Comparison of ENCODE assay signal across 27 mouse cellular contexts in genomic region chr6:49167406-49167805, GRCm38 (mm10). TPM values are rescaled to one million over a fixed set of nuclear protein-coding genes. Genes with fewer than 3 reads are reported as not detected.
DNase-seq lines count a peak whose midpoint lies in the region; ATAC-seq and TF ChIP-seq lines count a peak whose summit lies in the region.
"Had no signal": no experiment of that assay in that cellular context is flagged by ENCODE, and none has a peak within 500 bp of the region (broad histone marks: within the 10 kb centered on the region; RNA-seq: fewer than 3 reads in every experiment).

No protein-coding gene starts in this region.

- no peak for ATAC-seq in forebrain, embryonic 11.5 days (replicated peaks; ENCODE audit: low FRiP score)
- no peak for ATAC-seq in forebrain, embryonic 16.5 days
- 0 out of 2 replicates have a peak, but pooled peaks have one; percentile 43 for ATAC-seq in hindbrain, postnatal 0 days
- no peak for ATAC-seq in hindbrain, embryonic 12.5 days (ENCODE audit: low FRiP score)
- ATAC-seq in midbrain, postnatal 0 days (ENCODE audit: low FRiP score), result no peak
- ATAC-seq in midbrain, embryonic 11.5 days (ENCODE audit: low FRiP score), result no peak
- ATAC-seq: intestine, embryonic 15.5 days; Patski had no signal

- peaks cover 8% of the 10 kb centered on the region; the same call in 1 of the 2 replicates for H3K4me1 ChIP-seq in forebrain, embryonic 11.5 days (replicated peaks; ENCODE audit: control insufficient read depth, insufficient read depth, low read length)
- peaks cover 5% of the 10 kb centered on the region; the same call in 1 of the 2 replicates for H3K4me1 ChIP-seq in forebrain, embryonic 16.5 days (replicated peaks; ENCODE audit: control insufficient read depth, insufficient read depth, low read length)
- no peaks in the 10 kb centered on the region for H3K4me1 ChIP-seq in hindbrain, postnatal 0 days (ENCODE audit: insufficient read depth, low read length)
- H3K4me1 ChIP-seq in hindbrain, embryonic 12.5 days, result peaks cover 17% of the 10 kb centered on the region
- H3K4me1 ChIP-seq in midbrain, postnatal 0 days (ENCODE audit: insufficient read depth, low read length), result no peaks in the 10 kb centered on the region
- H3K4me1 ChIP-seq in midbrain, embryonic 11.5 days (ENCODE audit: control insufficient read depth, insufficient read depth, low read length), result peaks cover 9% of the 10 kb centered on the region

- no peak for TF ChIP-seq CTCF in hindbrain, postnatal 0 days (IDR thresholded peaks at IDR 0.05; ENCODE audit: low read depth)
- TF ChIP-seq CTCF in midbrain, postnatal 0 days (IDR thresholded peaks at IDR 0.05), result no peak

- H3K9me3 ChIP-seq in forebrain, embryonic 11.5 days (ENCODE audit: control insufficient read depth, low read length), result no peaks in the 10 kb centered on the region
- H3K9me3 ChIP-seq in forebrain, embryonic 16.5 days (ENCODE audit: control insufficient read depth, low read length), result no peaks in the 10 kb centered on the region
- H3K9me3 ChIP-seq in hindbrain, postnatal 0 days (ENCODE audit: low read length), result no peaks in the 10 kb centered on the region
- no peaks in the 10 kb centered on the region for H3K9me3 ChIP-seq in hindbrain, embryonic 12.5 days (replicated peaks)
- H3K9me3 ChIP-seq in midbrain, postnatal 0 days (ENCODE audit: low read length), result no peaks in the 10 kb centered on the region
- no peaks in the 10 kb centered on the region for H3K9me3 ChIP-seq in midbrain, embryonic 11.5 days (ENCODE audit: control insufficient read depth, low read length)
- H3K9me3 ChIP-seq: embryonic facial prominence, embryonic 12.5 days; embryonic facial prominence, embryonic 15.5 days; forebrain, embryonic 12.5 days; G1E; hindbrain, embryonic 13.5 days; intestine, embryonic 15.5 days had no signal

- H3K4me3 ChIP-seq in forebrain, embryonic 11.5 days (ENCODE audit: low read depth, low read length), result no peak overlapping the region
- H3K4me3 ChIP-seq in forebrain, embryonic 16.5 days (replicated peaks; ENCODE audit: low read length), result no peak overlapping the region
- H3K4me3 ChIP-seq in hindbrain, postnatal 0 days (ENCODE audit: low read length), result no peak overlapping the region
- H3K4me3 ChIP-seq in hindbrain, embryonic 12.5 days, result no peak overlapping the region
- no peak overlapping the region for H3K4me3 ChIP-seq in midbrain, postnatal 0 days (ENCODE audit: low read depth, low read length)
- no peak overlapping the region for H3K4me3 ChIP-seq in midbrain, embryonic 11.5 days (ENCODE audit: low read depth, low read length)
- H3K4me3 ChIP-seq: embryonic facial prominence, embryonic 12.5 days; embryonic facial prominence, embryonic 15.5 days; forebrain, embryonic 12.5 days; hindbrain, embryonic 13.5 days; intestine, embryonic 15.5 days had no signal

- no peak overlapping the region for H3K4me2 ChIP-seq in forebrain, embryonic 11.5 days (ENCODE audit: low read depth, low read length, severe bottlenecking)
- H3K4me2 ChIP-seq in forebrain, embryonic 16.5 days (ENCODE audit: low read length), result no peak overlapping the region
- no peak overlapping the region for H3K4me2 ChIP-seq in hindbrain, postnatal 0 days (ENCODE audit: low read depth, low read length)
- H3K4me2 ChIP-seq in hindbrain, embryonic 12.5 days (replicated peaks), result no peak overlapping the region
- H3K4me2 ChIP-seq in midbrain, postnatal 0 days (ENCODE audit: low read depth, low read length, poor library complexity, severe bottlenecking), result no peak overlapping the region
- no peak overlapping the region for H3K4me2 ChIP-seq in midbrain, embryonic 11.5 days
- H3K4me2 ChIP-seq: embryonic facial prominence, embryonic 12.5 days; embryonic facial prominence, embryonic 15.5 days; forebrain, embryonic 12.5 days; heart, embryonic 11.5 days; hindbrain, embryonic 13.5 days; intestine, embryonic 15.5 days had no signal

- H3K9ac ChIP-seq in forebrain, embryonic 11.5 days (ENCODE audit: low read length), result no peak overlapping the region
- no peak overlapping the region for H3K9ac ChIP-seq in forebrain, embryonic 16.5 days (replicated peaks; ENCODE audit: low read depth, low read length)
- H3K9ac ChIP-seq in hindbrain, postnatal 0 days (replicated peaks; ENCODE audit: low read length), result no peak overlapping the region
- no peak overlapping the region for H3K9ac ChIP-seq in hindbrain, embryonic 12.5 days
- H3K9ac ChIP-seq in midbrain, postnatal 0 days (replicated peaks; ENCODE audit: low read length, poor library complexity, severe bottlenecking), result no peak overlapping the region
- no peak overlapping the region for H3K9ac ChIP-seq in midbrain, embryonic 11.5 days (ENCODE audit: low read length)
- H3K9ac ChIP-seq: embryonic facial prominence, embryonic 12.5 days; embryonic facial prominence, embryonic 15.5 days; forebrain, embryonic 12.5 days; hindbrain, embryonic 13.5 days; intestine, embryonic 15.5 days had no signal

- DNase-seq in forebrain, embryonic 11.5 days (ENCODE audit: low spot score), result peak; percentile 30
- DNase-seq in hindbrain, postnatal 0 days (ENCODE audit: low spot score), result peak; percentile 56
- DNase-seq in midbrain, postnatal 0 days (ENCODE audit: low spot score), result peak; percentile 66
- DNase-seq in midbrain, embryonic 11.5 days (ENCODE audit: low spot score, missing footprints), result no peak
- DNase-seq: adrenal gland, postnatal 10 days; adrenal gland, postnatal 36 days; B cell, adult 2 months; cerebellum, adult 11 months; cerebellum, adult 2 months; cerebellum, adult 9-11 months; cerebellum, postnatal 25 days; gastrocnemius, postnatal 10 days; gastrocnemius, postnatal 36 days; heart, adult 11 months; kidney, adult 11 months had no signal

- no peak overlapping the region for H3K27ac ChIP-seq in forebrain, embryonic 11.5 days (ENCODE audit: low read depth, low read length)
- no peak overlapping the region for H3K27ac ChIP-seq in forebrain, embryonic 16.5 days (ENCODE audit: low read length)
- no peak overlapping the region for H3K27ac ChIP-seq in hindbrain, postnatal 0 days
- no peak overlapping the region for H3K27ac ChIP-seq in hindbrain, embryonic 12.5 days
- H3K27ac ChIP-seq in midbrain, postnatal 0 days (ENCODE audit: low read depth, low read length), result no peak overlapping the region
- no peak overlapping the region for H3K27ac ChIP-seq in midbrain, embryonic 11.5 days (ENCODE audit: low read depth, low read length)
- H3K27ac ChIP-seq: embryonic facial prominence, embryonic 12.5 days; embryonic facial prominence, embryonic 15.5 days; forebrain, embryonic 12.5 days; hindbrain, embryonic 13.5 days; intestine, embryonic 15.5 days had no signal

- H3K27me3 ChIP-seq in forebrain, embryonic 11.5 days (ENCODE audit: control insufficient read depth, insufficient read depth, low read length), result no peaks in the 10 kb centered on the region
- H3K27me3 ChIP-seq in forebrain, embryonic 16.5 days (replicated peaks; ENCODE audit: control insufficient read depth, insufficient read depth, low read length), result no peaks in the 10 kb centered on the region
- H3K27me3 ChIP-seq in hindbrain, postnatal 0 days (ENCODE audit: insufficient read depth, low read length), result no peaks in the 10 kb centered on the region
- H3K27me3 ChIP-seq in hindbrain, embryonic 12.5 days, result no peaks in the 10 kb centered on the region
- no peaks in the 10 kb centered on the region for H3K27me3 ChIP-seq in midbrain, postnatal 0 days (ENCODE audit: insufficient read depth, low read length)
- H3K27me3 ChIP-seq in midbrain, embryonic 11.5 days (ENCODE audit: control insufficient read depth, insufficient read depth, low read length), result no peaks in the 10 kb centered on the region
- H3K27me3 ChIP-seq: CH12.LX; embryonic facial prominence, embryonic 12.5 days; embryonic facial prominence, embryonic 15.5 days; forebrain, embryonic 12.5 days; hindbrain, embryonic 13.5 days; intestine, embryonic 15.5 days; Patski had no signal

- no peaks in the 10 kb centered on the region; the same call in 1 of the 2 replicates for H3K36me3 ChIP-seq in forebrain, embryonic 11.5 days (ENCODE audit: control insufficient read depth, insufficient read depth, low read length)
- H3K36me3 ChIP-seq in forebrain, embryonic 16.5 days (ENCODE audit: control insufficient read depth, insufficient read depth), result no peaks in the 10 kb centered on the region
- no peaks in the 10 kb centered on the region for H3K36me3 ChIP-seq in hindbrain, postnatal 0 days (ENCODE audit: insufficient read depth, low read length)
- H3K36me3 ChIP-seq in hindbrain, embryonic 12.5 days, result no peaks in the 10 kb centered on the region
- H3K36me3 ChIP-seq in midbrain, postnatal 0 days (ENCODE audit: insufficient read depth, low read length), result no peaks in the 10 kb centered on the region
- no peaks in the 10 kb centered on the region for H3K36me3 ChIP-seq in midbrain, embryonic 11.5 days (ENCODE audit: control insufficient read depth, insufficient read depth, low read length)
- H3K36me3 ChIP-seq: embryonic facial prominence, embryonic 15.5 days; forebrain, embryonic 12.5 days; hindbrain, embryonic 13.5 days; intestine, embryonic 15.5 days had no signal

- 63% methylated on average over 4 of the region's 4 CpGs for WGBS in forebrain, embryonic 11.5 days
- WGBS in forebrain, embryonic 16.5 days, result 26% methylated on average over 4 of the region's 4 CpGs
- 22% methylated on average over 4 of the region's 4 CpGs for WGBS in hindbrain, postnatal 0 days
- WGBS in hindbrain, embryonic 12.5 days, result 57% methylated on average over 4 of the region's 4 CpGs
- 39% methylated on average over 4 of the region's 4 CpGs for WGBS in midbrain, postnatal 0 days
- WGBS in midbrain, embryonic 11.5 days, result 58% methylated on average over 4 of the region's 4 CpGs

RNA-seq across cellular contexts. Expression of gene Igf2bp3, which starts 47.4 kb away (rescaled TPM):
- 121 and 132 TPM in 2 replicates for polyA plus RNA-seq in forebrain, embryonic 11.5 days (2014; fragmentation: Nextera tagmentation; extraction: Ambion mirVana)
- polyA plus RNA-seq in forebrain, embryonic 16.5 days (2015; fragmentation: Nextera tagmentation; extraction: Ambion mirVana), result 34.1 and 39.0 TPM in 2 replicates
- total RNA-seq in hindbrain, postnatal 0 days (2014; rRNA removed), result 8.9 and 13.3 TPM in 2 replicates
- 16.1 and 16.6 TPM in 2 replicates for polyA plus RNA-seq in hindbrain, postnatal 0 days (2015; fragmentation: Nextera tagmentation; extraction: Ambion mirVana)
- polyA plus RNA-seq in hindbrain, embryonic 12.5 days (2016; fragmentation: Nextera tagmentation; extraction: Ambion mirVana), result 95.3 and 100 TPM in 2 replicates
- 5.4 and 7.4 TPM in 2 replicates for total RNA-seq in midbrain, postnatal 0 days (2014; rRNA removed)
- 8.8 and 10.6 TPM in 2 replicates for polyA plus RNA-seq in midbrain, postnatal 0 days (2015; fragmentation: Nextera tagmentation; extraction: Ambion mirVana)
- 145 and 155 TPM in 2 replicates for polyA plus RNA-seq in midbrain, embryonic 11.5 days (2014; fragmentation: Nextera tagmentation; extraction: Ambion mirVana)
- total RNA-seq: heart, adult 8-10 months had no signal
